Comparison of ENCODE assay signal across 8 mouse cellular contexts in the genomic region with DNA sequence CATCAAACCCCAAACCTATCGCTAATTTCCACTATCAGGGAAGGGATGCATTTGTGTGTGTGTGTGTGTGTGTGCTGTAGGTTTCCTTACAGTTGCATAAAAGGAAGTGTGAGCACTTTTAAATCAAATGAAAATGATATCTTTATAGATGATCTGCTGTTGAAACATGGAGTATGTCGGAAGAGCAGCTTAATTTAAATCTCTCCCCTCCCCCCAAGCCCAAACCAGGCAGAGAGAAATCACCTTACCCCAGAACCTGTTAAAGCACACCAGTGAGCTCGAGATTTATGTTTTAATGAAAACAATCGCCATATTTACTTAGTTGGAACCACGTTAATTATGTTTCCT. TPM values are rescaled to one million over a fixed set of nuclear protein-coding genes. Genes with fewer than 3 reads are reported as not detected.
DNase-seq lines count a peak whose midpoint lies in the region; ATAC-seq and TF ChIP-seq lines count a peak whose summit lies in the region.

No protein-coding gene starts in this region.

- no peak for TF ChIP-seq CTCF in left cerebral cortex, adult 2 months (IDR thresholded peaks at IDR 0.05)
- TF ChIP-seq CTCF in brain, embryonic 14.5 days (IDR thresholded peaks at IDR 0.05; ENCODE audit: borderline replicate concordance, extremely low read depth, insufficient read depth, insufficient read length) = no peak
- no peak for TF ChIP-seq CTCF in midbrain, postnatal 0 days (IDR thresholded peaks at IDR 0.05)

- peak overlapping the region; percentile 92 for H3K27ac ChIP-seq in left cerebral cortex, adult 2 months
- peak overlapping the region; percentile 95 for H3K27ac ChIP-seq in hindbrain, embryonic 14.5 days
- peak overlapping the region; percentile 97 for H3K27ac ChIP-seq in midbrain, postnatal 0 days (ENCODE audit: low read depth, low read length)

- no peaks in the 10 kb centered on the region for H3K27me3 ChIP-seq in hindbrain, embryonic 14.5 days (ENCODE audit: control insufficient read depth, insufficient read depth, low read length)
- no peaks in the 10 kb centered on the region for H3K27me3 ChIP-seq in midbrain, postnatal 0 days (ENCODE audit: insufficient read depth, low read length)

- TF ChIP-seq POLR2A in brain, embryonic 14.5 days (IDR thresholded peaks at IDR 0.05; ENCODE audit: borderline replicate concordance, extremely low read depth, insufficient read depth, insufficient read length, poor library complexity, severe bottlenecking) = no peak

- no peak for DNase-seq in left cerebral cortex, adult 2 months (ENCODE audit: extremely low spot score in 1 of 2, low spot score in 2 of 2)
- no peak for DNase-seq in left cerebral cortex, postnatal 25 days (ENCODE audit: low spot score in 2 of 2)
- DNase-seq in brain, embryonic 14.5 days (ENCODE audit: low read depth) = peak; percentile 55
- no peak for DNase-seq in hindbrain, embryonic 14.5 days (ENCODE audit: low spot score)
- DNase-seq in midbrain, postnatal 0 days (ENCODE audit: low spot score) = no peak
- no peak for DNase-seq in c-Kit-positive CD71-positive TER-119-positive erythroid progenitor cells, embryonic 14.5 days (ENCODE audit: low spot score)
- no peak for DNase-seq in frontal cortex, postnatal 25 days (ENCODE audit: low spot score in 2 of 2)
- no peak for DNase-seq in spleen, postnatal 36 days (ENCODE audit: low spot score in 2 of 2)

- intact Hi-C loops in left cerebral cortex, adult 2 months (cut with DNase I) = loop anchor here (5.0 to 10.0 kb wide), 5 partner anchors 61 to 806 kb away; no protein-coding TSS in a partner anchor
- intact Hi-C loops in left cerebral cortex, postnatal 25 days (cut with DNase I) = loop anchor here (5.0 to 10.0 kb wide), 2 partner anchors 94 to 296 kb away; no protein-coding TSS in a partner anchor

- ATAC-seq in hindbrain, embryonic 14.5 days (ENCODE audit: low FRiP score) = no peak
- ATAC-seq in midbrain, postnatal 0 days (ENCODE audit: low FRiP score) = no peak

- H3K4me3 ChIP-seq in left cerebral cortex, adult 2 months = peak overlapping the region; percentile 73
- peak overlapping the region; percentile 85 for H3K4me3 ChIP-seq in hindbrain, embryonic 14.5 days (replicated peaks; ENCODE audit: low read length)
- H3K4me3 ChIP-seq in midbrain, postnatal 0 days (ENCODE audit: low read depth, low read length) = peak overlapping the region; percentile 88

- no peaks in the 10 kb centered on the region for H3K9me3 ChIP-seq in hindbrain, embryonic 14.5 days (ENCODE audit: control insufficient read depth, low read length)
- H3K9me3 ChIP-seq in midbrain, postnatal 0 days (ENCODE audit: low read length) = no peaks in the 10 kb centered on the region

- WGBS in hindbrain, embryonic 14.5 days = 5% methylated on average over 5 of the region's 5 CpGs
- 2% methylated on average over 5 of the region's 5 CpGs for WGBS in midbrain, postnatal 0 days

- H3K4me1 ChIP-seq in hindbrain, embryonic 14.5 days (replicated peaks; ENCODE audit: control insufficient read depth, insufficient read depth, low read length) = peaks cover 13% of the 10 kb centered on the region
- no peaks in the 10 kb centered on the region for H3K4me1 ChIP-seq in midbrain, postnatal 0 days (ENCODE audit: insufficient read depth, low read length)

- peak overlapping the region; percentile 79 for H3K4me2 ChIP-seq in hindbrain, embryonic 14.5 days (replicated peaks)
- peak overlapping the region; percentile 93 for H3K4me2 ChIP-seq in midbrain, postnatal 0 days (ENCODE audit: low read depth, low read length, poor library complexity, severe bottlenecking)

- peak overlapping the region; percentile 80 for H3K9ac ChIP-seq in hindbrain, embryonic 14.5 days
- H3K9ac ChIP-seq in midbrain, postnatal 0 days (replicated peaks; ENCODE audit: low read length, poor library complexity, severe bottlenecking) = peak overlapping the region; percentile 90

- H3K36me3 ChIP-seq in hindbrain, embryonic 14.5 days (replicated peaks; ENCODE audit: control insufficient read depth, insufficient read depth) = no peaks in the 10 kb centered on the region
- H3K36me3 ChIP-seq in midbrain, postnatal 0 days (ENCODE audit: insufficient read depth, low read length) = no peaks in the 10 kb centered on the region

RNA-seq across cellular contexts. Expression of a gene that starts 2.2 kb away (rescaled TPM):
- 100 to 1,000 TPM; 176 to 181 TPM for total RNA-seq in left cerebral cortex, adult 2 months (2021)
- total RNA-seq in left cerebral cortex, postnatal 25 days (2021) = 100 to 1,000 TPM; 174 to 178 TPM
- 64.8 and 84.1 TPM in 2 replicates for polyA plus RNA-seq in brain, embryonic 14.5 days (2012; rRNA removed)
- polyA plus RNA-seq in hindbrain, embryonic 14.5 days (2014; fragmentation: Nextera tagmentation; extraction: Ambion mirVana) = 109 and 117 TPM in 2 replicates
- 143 and 162 TPM in 2 replicates for total RNA-seq in midbrain, postnatal 0 days (2014; rRNA removed)
- polyA plus RNA-seq in midbrain, postnatal 0 days (2015; fragmentation: Nextera tagmentation; extraction: Ambion mirVana) = 83.5 and 95.8 TPM in 2 replicates
